Mouse (Mus musculus) kidney, adult 2 months (tissue): Measurements from ENCODE around the gene Fam90a1a.

Source experiments
- CTCF ChIP-seq: fragments of 200-500 bp; conservative IDR thresholded peaks from 2 replicates; pipeline ENCODE4 v1.5.1; 2011; ENCODE audit warnings: low read depth, mild to moderate bottlenecking, control low read depth, low read length, moderate library complexity, mixed read lengths; ENCODE audit not compliant: insufficient read depth, insufficient read length
- POLR2A ChIP-seq: fragments of 200-500 bp; IDR thresholded peaks from one replicate; pipeline ENCODE4 v1.6.1; 2011; ENCODE audit warnings: low read depth, low read length, control low read depth

DNA sequence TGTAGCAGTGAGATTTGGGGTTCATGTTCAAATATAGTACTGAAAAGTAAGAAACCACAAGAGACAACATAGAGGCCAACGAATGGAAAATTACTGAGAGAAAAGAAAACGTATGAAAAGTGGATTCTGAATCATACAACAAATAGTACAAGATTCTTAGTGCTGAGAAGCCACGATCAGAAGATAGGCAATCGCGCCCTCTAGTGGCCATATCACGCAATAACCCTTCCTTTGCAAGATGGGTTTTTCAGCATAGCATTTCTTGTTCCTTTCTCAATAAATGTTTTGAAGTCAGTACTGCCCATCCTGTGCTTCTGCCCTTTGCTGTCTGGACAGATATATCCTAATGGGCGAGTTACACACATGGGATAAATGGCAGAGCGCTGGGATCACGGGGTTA lies 3.2 kb upstream of the Fam90a1a start:
- TF ChIP-seq CTCF (peak; percentile 68), POLR2A (no peak)
